Mouse (Mus musculus): Measurements from ENCODE around the gene Tmem182. TPM values are rescaled to one million over a fixed set of nuclear protein-coding genes. Genes with fewer than 3 reads are reported as not detected.

Tmem182 gene
- total and polyA plus RNA-seq, 3 experiments, result 0.11 TPM; not detected in 2

GRCm38 (mm10) chr1:40768606-40769005, 36.8 kb upstream of the Tmem182 start:
- Histone ChIP-seq H3K27me3 (ENCODE audit: insufficient read depth, low read length) (peaks cover 2% of the 10 kb centered on the region; the same call in 1 of the 2 replicates), H3K36me3 (replicated peaks) (peaks cover 5% of the 10 kb centered on the region), H3K9me3 (replicated peaks) (no peaks in the 10 kb centered on the region), H3K4me3 (ENCODE audit: low read depth, low read length) (no peak overlapping the region), H3K4me1 (ENCODE audit: insufficient read depth, low read depth, low read length) (0 out of 2 replicates have a peak, but pooled peaks cover 2% of the 10 kb centered on the region)
- ATAC-seq (ENCODE audit: extremely low read depth, insufficient number of reproducible peaks, low FRiP score, poor library complexity, severe bottlenecking) (peak; percentile 38; the same call in 1 of the 2 replicates), DNase-seq (ENCODE audit: low spot score) (peak; percentile 21)
- TF ChIP-seq CTCF (IDR thresholded peaks at IDR 0.05; ENCODE audit: low read depth, low read length) (peak; percentile 59), TAL1 (conservative IDR thresholded peaks at IDR 0.05; ENCODE audit: low read depth, low read length) (no peak)

GRCm38 (mm10) chr1:40769331-40769894, 36.0 kb upstream of the Tmem182 start:
- H3K4me1 ChIP-seq (ENCODE audit: insufficient read depth, low read depth, low read length), result 0 out of 2 replicates have a peak, but pooled peaks cover 2% of the 10 kb centered on the region
- no peak overlapping the region for H3K4me3 ChIP-seq (ENCODE audit: low read depth, low read length)
- no peak for DNase-seq (ENCODE audit: low spot score)
- ATAC-seq (ENCODE audit: extremely low read depth, insufficient number of reproducible peaks, low FRiP score, poor library complexity, severe bottlenecking), result no peak
- peaks cover 2% of the 10 kb centered on the region; the same call in 1 of the 2 replicates for H3K27me3 ChIP-seq (ENCODE audit: insufficient read depth, low read length)
- peaks cover 13% of the 10 kb centered on the region for H3K36me3 ChIP-seq (replicated peaks)
- TF ChIP-seq TAL1 (conservative IDR thresholded peaks at IDR 0.05; ENCODE audit: low read depth, low read length) (no peak), CTCF (IDR thresholded peaks at IDR 0.05; ENCODE audit: low read depth, low read length) (no peak), POLR2AphosphoS5 (IDR thresholded peaks at IDR 0.05; ENCODE audit: insufficient replicate concordance, low read depth, low read length) (no peak), GATA2 (IDR thresholded peaks at IDR 0.05; ENCODE audit: borderline replicate concordance, low read depth, low read length) (no peak)
- H3K9me3 ChIP-seq (replicated peaks), result no peaks in the 10 kb centered on the region

- Histone ChIP-seq H3K4me3 (ENCODE audit: low read depth, low read length) (no peak overlapping the region), H3K9me3 (replicated peaks) (no peaks in the 10 kb centered on the region), H3K27me3 (ENCODE audit: insufficient read depth, low read length) (no peaks in the 10 kb centered on the region), H3K4me1 (ENCODE audit: insufficient read depth, low read depth, low read length) (0 out of 2 replicates have a peak, but pooled peaks cover 2% of the 10 kb centered on the region), H3K36me3 (replicated peaks) (peaks cover 19% of the 10 kb centered on the region)
- no peak for ATAC-seq (ENCODE audit: extremely low read depth, insufficient number of reproducible peaks, low FRiP score, poor library complexity, severe bottlenecking)
- no peak for TF ChIP-seq GATA1 (IDR thresholded peaks at IDR 0.05; ENCODE audit: borderline replicate concordance, low read length)
- no peak for DNase-seq (ENCODE audit: low spot score)
Observed at GRCm38 (mm10) chr1:40771196-40771970, 34.0 kb upstream of the Tmem182 start.

- Histone ChIP-seq H3K27me3 (ENCODE audit: insufficient read depth, low read length) (no peaks in the 10 kb centered on the region), H3K36me3 (replicated peaks) (peaks cover 24% of the 10 kb centered on the region), H3K4me3 (ENCODE audit: low read depth, low read length) (no peak overlapping the region), H3K9me3 (replicated peaks) (no peaks in the 10 kb centered on the region), H3K4me1 (ENCODE audit: insufficient read depth, low read depth, low read length) (0 out of 2 replicates have a peak, but pooled peaks cover 2% of the 10 kb centered on the region)
- TF ChIP-seq GATA2 (IDR thresholded peaks at IDR 0.05; ENCODE audit: borderline replicate concordance, low read depth, low read length), result no peak
- TF ChIP-seq TAL1 (conservative IDR thresholded peaks at IDR 0.05; ENCODE audit: low read depth, low read length), result no peak
- no peak for DNase-seq (ENCODE audit: low spot score)
- ATAC-seq (ENCODE audit: extremely low read depth, insufficient number of reproducible peaks, low FRiP score, poor library complexity, severe bottlenecking), result no peak
Observed at GRCm38 (mm10) chr1:40773234-40773633, 32.2 kb upstream of the Tmem182 start.

GRCm38 (mm10) chr1:40774040-40774439, 31.4 kb upstream of the Tmem182 start:
- no peaks in the 10 kb centered on the region for H3K27me3 ChIP-seq (ENCODE audit: insufficient read depth, low read length)
- no peak overlapping the region for H3K4me3 ChIP-seq (ENCODE audit: low read depth, low read length)
- TF ChIP-seq GATA1 (IDR thresholded peaks at IDR 0.05; ENCODE audit: borderline replicate concordance, low read length), result no peak
- no peak for TF ChIP-seq POLR2AphosphoS5 (IDR thresholded peaks at IDR 0.05; ENCODE audit: insufficient replicate concordance, low read depth, low read length)
- H3K36me3 ChIP-seq (replicated peaks), result peaks cover 27% of the 10 kb centered on the region
- ATAC-seq (ENCODE audit: extremely low read depth, insufficient number of reproducible peaks, low FRiP score, poor library complexity, severe bottlenecking), result no peak
- H3K9me3 ChIP-seq (replicated peaks), result peaks cover 4% of the 10 kb centered on the region; the same call in 1 of the 2 replicates
- DNase-seq (ENCODE audit: low spot score), result no peak
- 0 out of 2 replicates have a peak, but pooled peaks cover 2% of the 10 kb centered on the region for H3K4me1 ChIP-seq (ENCODE audit: insufficient read depth, low read depth, low read length)

GRCm38 (mm10) chr1:40776102-40776501, 29.3 kb upstream of the Tmem182 start:
- Histone ChIP-seq H3K27me3 (ENCODE audit: insufficient read depth, low read length) (no peaks in the 10 kb centered on the region), H3K36me3 (replicated peaks) (peaks cover 40% of the 10 kb centered on the region), H3K4me3 (ENCODE audit: low read depth, low read length) (no peak overlapping the region), H3K9me3 (replicated peaks) (peaks cover 5% of the 10 kb centered on the region; the same call in 1 of the 2 replicates), H3K4me1 (ENCODE audit: insufficient read depth, low read depth, low read length) (no peaks in the 10 kb centered on the region)
- ATAC-seq (ENCODE audit: extremely low read depth, insufficient number of reproducible peaks, low FRiP score, poor library complexity, severe bottlenecking) (no peak), DNase-seq (ENCODE audit: low spot score) (no peak)
- TF ChIP-seq POLR2AphosphoS5 (IDR thresholded peaks at IDR 0.05; ENCODE audit: insufficient replicate concordance, low read depth, low read length) (no peak), TAL1 (conservative IDR thresholded peaks at IDR 0.05; ENCODE audit: low read depth, low read length) (no peak), GATA1 (IDR thresholded peaks at IDR 0.05; ENCODE audit: borderline replicate concordance, low read length) (no peak), CTCF (IDR thresholded peaks at IDR 0.05; ENCODE audit: low read depth, low read length) (no peak), GATA2 (IDR thresholded peaks at IDR 0.05; ENCODE audit: borderline replicate concordance, low read depth, low read length) (no peak)
